Mouse (Mus musculus): ENCODE results near the gene Npffr2. TPM values are rescaled to one million over a fixed set of nuclear protein-coding genes. Genes with fewer than 3 reads are reported as not detected.

The Npffr2 gene
- total RNA-seq, 1 experiment: not detected

DNA sequence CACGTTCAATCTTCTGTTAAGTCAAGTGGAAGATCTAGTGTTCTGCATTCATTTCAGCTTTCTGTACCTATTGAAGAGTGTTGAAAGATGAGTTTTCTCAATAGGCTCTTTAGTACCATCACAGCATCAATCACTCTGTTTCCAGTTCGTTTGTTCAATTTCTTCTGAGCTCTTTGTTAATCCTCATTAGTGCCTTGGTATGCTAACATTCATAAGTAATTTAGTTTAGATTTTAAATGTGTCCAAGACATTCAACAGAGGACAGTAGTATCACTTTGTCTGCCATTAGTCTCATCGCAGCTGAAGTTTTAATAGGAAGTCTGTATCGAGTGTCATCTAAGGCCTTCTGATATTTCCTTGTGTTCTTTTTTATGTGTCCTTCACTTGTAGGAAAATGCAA is 65.1 kb downstream of the Npffr2 start:
- in situ Hi-C loops (cut with MboI; ENCODE audit: low sequenced_read_pairs in 2 of 2, unreplicated experiment in 2 of 2): no loop called here

DNA sequence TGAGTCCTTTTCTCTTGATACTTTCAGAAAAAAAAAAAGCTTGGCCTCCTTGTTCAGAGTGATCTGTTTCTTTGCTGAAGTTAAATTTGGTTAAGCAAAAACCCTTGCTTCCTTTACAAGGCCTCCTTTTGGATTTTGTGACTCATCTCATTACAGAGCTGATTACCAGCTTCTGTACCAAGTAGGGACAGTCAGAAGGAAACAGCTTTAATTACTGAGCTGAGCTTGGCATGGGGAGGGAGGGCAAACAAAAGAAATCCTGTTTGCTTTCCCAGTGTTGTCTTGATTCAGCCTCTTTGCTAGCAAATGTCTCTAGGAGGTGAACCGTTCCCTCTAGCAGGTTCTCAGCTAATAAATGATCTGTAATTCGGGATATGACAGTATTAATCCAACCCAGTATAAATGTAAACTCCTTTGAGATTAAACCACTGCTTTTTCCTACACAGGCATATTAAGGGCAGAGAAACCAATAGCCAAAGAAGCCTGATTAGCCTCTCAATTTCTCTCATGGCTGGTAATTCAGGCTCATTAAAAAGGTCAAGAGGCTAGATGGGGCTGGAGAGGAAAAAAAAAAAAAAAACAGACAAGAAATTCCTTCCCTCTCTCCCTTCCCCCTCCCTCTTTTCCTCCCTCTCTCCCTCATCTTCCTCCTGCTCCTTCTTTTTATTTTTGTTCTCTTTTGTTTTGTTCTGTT is 84.2 kb downstream of the Npffr2 start:
- Histone ChIP-seq H3K4me3 (ENCODE audit: insufficient read depth in 1 of 2, low read depth in 1 of 2, low read length in 2 of 2, poor library complexity in 1 of 2, severe bottlenecking in 1 of 2) (no peak overlapping the region), H3K4me1 (ENCODE audit: control insufficient read depth in 2 of 2, insufficient read depth in 2 of 2, low read length in 2 of 2, poor library complexity in 1 of 2) (no peaks in the 10 kb centered on the region), H3K9me3 (ENCODE audit: control insufficient read depth, insufficient read depth, low read depth, low read length) (no peaks in the 10 kb centered on the region), H3K36me3 (ENCODE audit: control insufficient read depth, insufficient read depth, low read length, poor library complexity, severe bottlenecking) (no peaks in the 10 kb centered on the region), H3K27ac (ENCODE audit: insufficient read depth, low read depth, low read length, poor library complexity, severe bottlenecking) (no peak overlapping the region), H3K9ac (ENCODE audit: insufficient read depth, low read depth, low read length, poor library complexity, severe bottlenecking) (no peak overlapping the region)
- TF ChIP-seq HCFC1 (IDR thresholded peaks at IDR 0.05; ENCODE audit: borderline replicate concordance, insufficient read depth, low read length) (no peak), CHD2 (IDR thresholded peaks at IDR 0.05; ENCODE audit: low read depth, low read length) (no peak), ZC3H11A (IDR thresholded peaks at IDR 0.05; ENCODE audit: borderline replicate concordance, low read depth, low read length) (no peak), MAFK (IDR thresholded peaks at IDR 0.05; ENCODE audit: insufficient read depth, low read depth, low read length) (no peak)
- no peak for DNase-seq (ENCODE audit: low read depth, low spot score)
- in situ Hi-C loops (cut with MboI; ENCODE audit: low sequenced_read_pairs in 2 of 2, unreplicated experiment in 2 of 2): no loop called here

More for the DNA sequence above, 65.1 kb downstream of the Npffr2 start:
- H3K9me3 ChIP-seq (ENCODE audit: control insufficient read depth, insufficient read depth, low read depth, low read length): no peaks in the 10 kb centered on the region
- no peak overlapping the region for H3K27ac ChIP-seq (ENCODE audit: insufficient read depth, low read depth, low read length, poor library complexity, severe bottlenecking)
- H3K4me3 ChIP-seq (ENCODE audit: insufficient read depth in 1 of 2, low read depth in 1 of 2, low read length in 2 of 2, poor library complexity in 1 of 2, severe bottlenecking in 1 of 2): no peak overlapping the region
- no peaks in the 10 kb centered on the region for H3K4me1 ChIP-seq (ENCODE audit: control insufficient read depth in 2 of 2, insufficient read depth in 2 of 2, low read length in 2 of 2, poor library complexity in 1 of 2)
- no peaks in the 10 kb centered on the region for H3K36me3 ChIP-seq (ENCODE audit: control insufficient read depth, insufficient read depth, low read length, poor library complexity, severe bottlenecking)
- no peak for DNase-seq (ENCODE audit: low read depth, low spot score)
- TF ChIP-seq ZNF384 (IDR thresholded peaks at IDR 0.05; ENCODE audit: low read depth, low read length) (no peak), HCFC1 (IDR thresholded peaks at IDR 0.05; ENCODE audit: borderline replicate concordance, insufficient read depth, low read length) (no peak), CHD2 (IDR thresholded peaks at IDR 0.05; ENCODE audit: low read depth, low read length) (no peak), ZC3H11A (IDR thresholded peaks at IDR 0.05; ENCODE audit: borderline replicate concordance, low read depth, low read length) (no peak), MAFK (IDR thresholded peaks at IDR 0.05; ENCODE audit: insufficient read depth, low read depth, low read length) (no peak)
- no peak overlapping the region for H3K9ac ChIP-seq (ENCODE audit: insufficient read depth, low read depth, low read length, poor library complexity, severe bottlenecking)

DNA sequence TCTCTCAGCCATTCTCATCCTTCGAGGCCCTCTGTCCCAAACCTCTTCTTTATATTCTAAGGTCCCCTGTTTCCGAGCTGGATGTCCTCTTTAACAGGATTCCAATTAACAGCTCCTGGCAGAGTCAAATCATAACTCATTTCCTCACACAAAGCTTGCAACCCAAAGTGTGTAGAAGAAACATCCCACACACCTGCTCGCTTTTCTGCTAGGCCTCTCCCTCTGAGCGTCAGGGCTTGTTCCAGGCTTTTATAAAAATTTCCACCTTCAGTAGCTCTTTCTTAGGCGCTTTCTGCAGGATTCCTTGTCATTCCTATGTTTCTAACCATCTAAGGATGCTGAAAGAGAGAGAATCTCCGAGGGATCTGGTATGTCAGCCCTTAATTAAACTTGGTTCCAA is 85.0 kb downstream of the Npffr2 start:
- no peak for DNase-seq (ENCODE audit: low read depth, low spot score)
- H3K27ac ChIP-seq (ENCODE audit: insufficient read depth, low read depth, low read length, poor library complexity, severe bottlenecking): no peak overlapping the region
- no peaks in the 10 kb centered on the region for H3K9me3 ChIP-seq (ENCODE audit: control insufficient read depth, insufficient read depth, low read depth, low read length)
- H3K36me3 ChIP-seq (ENCODE audit: control insufficient read depth, insufficient read depth, low read length, poor library complexity, severe bottlenecking): no peaks in the 10 kb centered on the region
- TF ChIP-seq ZNF384 (IDR thresholded peaks at IDR 0.05; ENCODE audit: low read depth, low read length): no peak
- no peak for TF ChIP-seq MAFK (IDR thresholded peaks at IDR 0.05; ENCODE audit: insufficient read depth, low read depth, low read length)
- TF ChIP-seq ZC3H11A (IDR thresholded peaks at IDR 0.05; ENCODE audit: borderline replicate concordance, low read depth, low read length): no peak
- TF ChIP-seq HCFC1 (IDR thresholded peaks at IDR 0.05; ENCODE audit: borderline replicate concordance, insufficient read depth, low read length): no peak
- no peak overlapping the region for H3K4me3 ChIP-seq (ENCODE audit: insufficient read depth in 1 of 2, low read depth in 1 of 2, low read length in 2 of 2, poor library complexity in 1 of 2, severe bottlenecking in 1 of 2)
- no peaks in the 10 kb centered on the region for H3K4me1 ChIP-seq (ENCODE audit: control insufficient read depth in 2 of 2, insufficient read depth in 2 of 2, low read length in 2 of 2, poor library complexity in 1 of 2)
- in situ Hi-C loops (cut with MboI; ENCODE audit: low sequenced_read_pairs in 2 of 2, unreplicated experiment in 2 of 2): no loop called here
- H3K9ac ChIP-seq (ENCODE audit: insufficient read depth, low read depth, low read length, poor library complexity, severe bottlenecking): no peak overlapping the region

DNA sequence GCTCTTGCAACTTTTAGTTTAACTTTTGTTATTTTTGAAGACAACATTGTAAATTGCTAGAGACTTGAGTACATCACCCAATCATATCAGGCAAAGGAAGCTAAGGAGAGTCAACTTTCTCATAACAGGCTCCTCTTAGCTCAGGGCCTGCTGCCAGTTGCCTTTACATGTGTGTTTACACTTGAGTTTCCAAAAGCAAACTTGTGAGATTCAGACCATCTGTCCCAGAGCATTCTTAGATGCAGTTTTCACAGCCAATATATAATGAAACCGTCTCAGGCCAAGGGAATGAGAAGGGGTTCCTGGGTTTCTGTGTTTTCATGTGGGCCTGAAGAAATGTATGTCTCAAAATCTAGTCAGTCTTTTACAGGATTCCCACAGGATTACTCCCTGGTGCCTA is 104.4 kb downstream of the Npffr2 start:
- Histone ChIP-seq H3K4me3 (ENCODE audit: insufficient read depth in 1 of 2, low read depth in 1 of 2, low read length in 2 of 2, poor library complexity in 1 of 2, severe bottlenecking in 1 of 2) (no peak overlapping the region), H3K36me3 (ENCODE audit: control insufficient read depth, insufficient read depth, low read length, poor library complexity, severe bottlenecking) (no peaks in the 10 kb centered on the region), H3K9me3 (ENCODE audit: control insufficient read depth, insufficient read depth, low read depth, low read length) (no peaks in the 10 kb centered on the region), H3K9ac (ENCODE audit: insufficient read depth, low read depth, low read length, poor library complexity, severe bottlenecking) (no peak overlapping the region), H3K27ac (ENCODE audit: insufficient read depth, low read depth, low read length, poor library complexity, severe bottlenecking) (no peak overlapping the region), H3K4me1 (ENCODE audit: control insufficient read depth in 2 of 2, insufficient read depth in 2 of 2, low read length in 2 of 2, poor library complexity in 1 of 2) (no peaks in the 10 kb centered on the region)
- in situ Hi-C loops (cut with MboI; ENCODE audit: low sequenced_read_pairs in 2 of 2, unreplicated experiment in 2 of 2): no loop called here
- TF ChIP-seq CHD2 (IDR thresholded peaks at IDR 0.05; ENCODE audit: low read depth, low read length): no peak
- TF ChIP-seq MAFK (IDR thresholded peaks at IDR 0.05; ENCODE audit: insufficient read depth, low read depth, low read length): no peak
- no peak for TF ChIP-seq HCFC1 (IDR thresholded peaks at IDR 0.05; ENCODE audit: borderline replicate concordance, insufficient read depth, low read length)
- no peak for TF ChIP-seq ZC3H11A (IDR thresholded peaks at IDR 0.05; ENCODE audit: borderline replicate concordance, low read depth, low read length)
- no peak for DNase-seq (ENCODE audit: low read depth, low spot score)

Other genes starting within 250 kb of the Npffr2 start
- not detected in 2 replicates for gene Gc, start 69.5 kb upstream of the Npffr2 start, total RNA-seq (2012; rRNA removed)